Mouse (Mus musculus): Measurements from ENCODE around the gene Dcbld1. TPM values are rescaled to one million over a fixed set of nuclear protein-coding genes. Genes with fewer than 3 reads are reported as not detected.

Gene Dcbld1
- polyA plus RNA-seq, 1 experiment from 2014 or later = 20.4 TPM

DNA sequence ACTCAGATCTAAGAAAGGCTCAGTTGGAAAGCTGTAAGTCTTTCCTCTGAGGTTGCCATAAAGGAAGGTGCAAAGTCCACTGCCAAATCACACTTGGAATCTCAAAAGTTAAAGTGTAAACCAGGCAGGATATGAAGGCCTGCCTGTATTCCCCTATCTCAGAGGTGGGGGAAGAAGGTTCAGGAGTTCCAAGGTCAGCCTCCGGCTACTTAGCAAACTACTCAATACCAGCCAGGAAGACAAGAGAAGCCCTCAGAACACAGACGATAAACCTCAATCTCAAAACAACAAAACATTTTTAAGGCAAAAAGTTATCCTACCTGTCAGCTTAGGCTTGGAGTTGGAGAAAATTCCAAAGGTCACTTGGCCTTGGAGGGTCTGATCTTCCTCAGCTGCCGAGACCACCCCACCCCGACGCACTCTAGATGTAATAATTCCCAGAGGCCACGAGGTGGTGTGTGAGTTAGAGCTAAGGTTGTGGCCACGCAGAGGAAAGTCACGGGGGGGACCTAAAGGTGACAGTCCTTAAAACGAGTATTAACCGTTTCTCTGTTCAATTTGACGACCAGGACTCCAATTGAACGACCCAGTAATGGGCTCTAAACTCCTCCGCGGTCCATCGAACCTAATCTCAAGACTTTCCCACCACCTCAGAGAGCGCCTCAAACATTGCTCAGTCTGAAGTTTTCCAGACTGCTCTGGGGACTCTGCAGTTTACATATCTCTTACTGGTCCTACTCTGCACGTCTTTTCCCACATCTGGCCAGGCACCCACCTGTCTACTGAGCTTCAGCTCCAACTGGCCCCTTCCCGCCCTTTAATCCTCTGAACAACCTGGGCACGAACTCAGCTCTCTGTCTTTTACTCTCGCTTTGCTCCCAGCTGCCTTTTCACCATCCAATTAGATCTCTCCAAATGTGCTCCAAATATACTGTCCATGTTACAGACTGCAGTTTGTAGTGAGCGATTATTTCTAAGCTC is 933 bp upstream of the Dcbld1 start:
- peak; percentile 39 for ATAC-seq
- Histone ChIP-seq H3K27ac (ENCODE audit: low read length) (no peak overlapping the region), H3K36me3 (ENCODE audit: control insufficient read depth, insufficient read depth, low read length) (no peaks in the 10 kb centered on the region), H3K9ac (ENCODE audit: low read depth, low read length) (no peak overlapping the region), H3K9me3 (replicated peaks; ENCODE audit: control insufficient read depth, low read length, poor library complexity, severe bottlenecking) (no peaks in the 10 kb centered on the region), H3K4me2 (ENCODE audit: low read length) (peak overlapping the region; percentile 82), H3K27me3 (ENCODE audit: control insufficient read depth, insufficient read depth, low read depth, low read length) (no peaks in the 10 kb centered on the region), H3K4me1 (ENCODE audit: control insufficient read depth, insufficient read depth, low read length) (peaks cover 6% of the 10 kb centered on the region; the same call in 1 of the 2 replicates), H3K4me3 (ENCODE audit: low read depth, low read length) (peak overlapping the region; percentile 64)
- WGBS = 11% methylated on average over 21 of the region's 21 CpGs

DNA sequence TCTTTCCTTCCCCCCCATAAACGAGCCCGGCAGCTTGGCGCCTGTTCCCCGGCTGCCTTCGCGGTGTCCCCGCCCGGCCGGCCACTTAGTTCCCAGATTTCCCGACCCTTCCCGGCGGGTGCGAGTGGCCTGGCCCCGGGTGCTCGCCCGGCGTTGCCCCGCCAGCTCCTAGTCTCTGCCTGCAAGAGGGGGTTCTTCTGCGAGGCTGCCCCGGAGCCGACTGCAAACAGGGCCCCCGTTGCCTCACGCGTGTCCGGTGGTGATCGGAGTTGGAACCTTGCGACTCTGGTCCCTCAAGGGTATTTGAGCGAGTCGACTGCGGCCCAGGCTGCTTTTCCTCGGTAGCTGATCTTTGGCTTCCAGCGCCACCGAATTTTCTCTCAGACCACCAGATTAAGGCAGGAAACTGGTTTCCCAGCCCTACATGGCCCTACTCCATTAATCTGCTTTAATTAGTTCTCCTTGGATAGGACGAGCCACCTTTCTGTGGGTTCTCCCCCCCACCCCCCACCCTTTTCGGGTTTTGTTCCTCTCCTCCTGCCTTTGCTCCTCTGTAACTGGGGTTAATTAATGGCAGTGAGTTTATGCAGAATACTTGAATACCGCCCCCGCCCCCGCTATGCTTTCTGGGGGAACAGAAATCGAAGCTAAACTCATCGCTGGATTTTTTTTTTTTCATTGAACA is 692 bp downstream of the Dcbld1 start:
- ATAC-seq = peak; percentile 67
- peaks cover 6% of the 10 kb centered on the region; the same call in 1 of the 2 replicates for H3K4me1 ChIP-seq (ENCODE audit: control insufficient read depth, insufficient read depth, low read length)
- no peaks in the 10 kb centered on the region for H3K36me3 ChIP-seq (ENCODE audit: control insufficient read depth, insufficient read depth, low read length)
- H3K27ac ChIP-seq (ENCODE audit: low read length) = peak overlapping the region; percentile 75
- under 1% methylated on average over 37 of the region's 40 CpGs for WGBS
- H3K9ac ChIP-seq (ENCODE audit: low read depth, low read length) = peak overlapping the region; percentile 73
- no peaks in the 10 kb centered on the region for H3K27me3 ChIP-seq (ENCODE audit: control insufficient read depth, insufficient read depth, low read depth, low read length)
- peak overlapping the region; percentile 64 for H3K4me3 ChIP-seq (ENCODE audit: low read depth, low read length)
- no peaks in the 10 kb centered on the region for H3K9me3 ChIP-seq (replicated peaks; ENCODE audit: control insufficient read depth, low read length, poor library complexity, severe bottlenecking)
- H3K4me2 ChIP-seq (ENCODE audit: low read length) = peak overlapping the region; percentile 82

DNA sequence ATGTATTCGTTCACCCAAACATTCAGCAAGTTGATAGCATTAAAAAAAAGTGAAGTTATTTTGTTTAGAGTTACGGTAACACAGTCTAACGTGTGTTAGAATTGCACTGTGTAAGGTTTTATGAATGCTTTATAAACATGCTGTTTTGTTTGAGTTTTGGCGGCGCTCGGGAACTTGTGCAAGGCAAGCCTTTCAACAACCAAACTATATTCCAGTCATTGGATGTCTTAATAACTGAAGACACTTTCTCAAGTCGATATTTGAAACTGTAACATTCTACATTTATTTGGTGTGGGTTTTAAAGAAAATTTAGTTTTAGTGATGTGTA is 1.2 kb downstream of the Dcbld1 start:
- H3K9ac ChIP-seq (ENCODE audit: low read depth, low read length) = no peak overlapping the region

DNA sequence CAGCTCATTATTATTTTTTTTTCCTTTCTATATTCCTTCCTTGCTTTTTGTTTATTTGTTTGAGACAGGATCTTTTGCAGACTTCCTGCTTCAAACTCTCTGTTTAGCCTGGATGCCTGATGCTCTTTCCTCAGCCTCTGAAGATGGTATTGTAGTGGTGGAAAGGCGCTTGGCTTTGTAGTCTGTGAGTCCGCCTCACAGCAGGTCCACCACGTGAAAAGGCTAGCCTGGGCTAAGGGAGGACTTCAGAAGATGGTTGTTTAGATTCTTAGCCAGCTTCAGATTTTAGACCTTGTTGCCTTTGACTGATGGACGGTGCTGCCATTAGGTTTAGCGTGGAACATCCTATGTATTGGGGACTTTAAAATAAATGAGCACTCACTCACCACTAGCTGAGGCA is 2.0 kb downstream of the Dcbld1 start:
- Histone ChIP-seq H3K4me1 (ENCODE audit: control insufficient read depth, insufficient read depth, low read length) (peaks cover 6% of the 10 kb centered on the region; the same call in 1 of the 2 replicates), H3K4me3 (ENCODE audit: low read depth, low read length) (no peak overlapping the region), H3K36me3 (ENCODE audit: control insufficient read depth, insufficient read depth, low read length) (no peaks in the 10 kb centered on the region), H3K27ac (ENCODE audit: low read length) (no peak overlapping the region), H3K27me3 (ENCODE audit: control insufficient read depth, insufficient read depth, low read depth, low read length) (no peaks in the 10 kb centered on the region), H3K9ac (ENCODE audit: low read depth, low read length) (no peak overlapping the region), H3K4me2 (ENCODE audit: low read length) (peak overlapping the region; percentile 82; the same call in 1 of the 2 replicates), H3K9me3 (replicated peaks; ENCODE audit: control insufficient read depth, low read length, poor library complexity, severe bottlenecking) (no peaks in the 10 kb centered on the region)
- 81% methylated on average over 5 of the region's 5 CpGs for WGBS
- ATAC-seq = no peak

More for the DNA sequence above, 1.2 kb downstream of the Dcbld1 start:
- Histone ChIP-seq H3K36me3 (ENCODE audit: control insufficient read depth, insufficient read depth, low read length) (no peaks in the 10 kb centered on the region), H3K4me1 (ENCODE audit: control insufficient read depth, insufficient read depth, low read length) (peaks cover 6% of the 10 kb centered on the region; the same call in 1 of the 2 replicates), H3K4me3 (ENCODE audit: low read depth, low read length) (peak overlapping the region; percentile 64), H3K9me3 (replicated peaks; ENCODE audit: control insufficient read depth, low read length, poor library complexity, severe bottlenecking) (no peaks in the 10 kb centered on the region), H3K27me3 (ENCODE audit: control insufficient read depth, insufficient read depth, low read depth, low read length) (no peaks in the 10 kb centered on the region), H3K4me2 (ENCODE audit: low read length) (peak overlapping the region; percentile 82), H3K27ac (ENCODE audit: low read length) (no peak overlapping the region)
- WGBS = 12% methylated on average over 7 of the region's 7 CpGs
- ATAC-seq = no peak

DNA sequence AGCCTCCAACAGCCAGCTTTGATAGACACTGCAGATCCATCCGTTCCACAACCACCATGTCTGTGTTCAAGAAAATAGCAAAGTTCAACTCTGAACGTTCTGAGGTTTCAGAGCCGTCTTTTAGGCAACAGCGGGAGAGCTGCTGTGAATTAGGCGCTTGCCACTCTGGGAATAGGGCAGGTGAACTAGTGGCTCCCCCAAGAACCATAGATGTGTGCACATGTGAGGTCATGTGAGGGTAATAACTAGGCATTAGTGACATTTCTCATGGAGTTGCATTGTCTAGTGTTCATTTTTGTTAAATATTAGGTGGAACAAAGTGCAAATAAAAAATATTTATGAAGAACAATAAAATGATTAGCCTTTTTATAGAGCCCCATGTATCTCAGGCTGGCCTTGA is 8.6 kb downstream of the Dcbld1 start:
- Histone ChIP-seq H3K36me3 (ENCODE audit: control insufficient read depth, insufficient read depth, low read length) (no peaks in the 10 kb centered on the region), H3K4me1 (ENCODE audit: control insufficient read depth, insufficient read depth, low read length) (peaks cover 3% of the 10 kb centered on the region; the same call in 1 of the 2 replicates), H3K27ac (ENCODE audit: low read length) (no peak overlapping the region), H3K4me2 (ENCODE audit: low read length) (no peak overlapping the region), H3K9ac (ENCODE audit: low read depth, low read length) (no peak overlapping the region), H3K9me3 (replicated peaks; ENCODE audit: control insufficient read depth, low read length, poor library complexity, severe bottlenecking) (no peaks in the 10 kb centered on the region), H3K27me3 (ENCODE audit: control insufficient read depth, insufficient read depth, low read depth, low read length) (no peaks in the 10 kb centered on the region), H3K4me3 (ENCODE audit: low read depth, low read length) (no peak overlapping the region)
- no peak for ATAC-seq
- 92% methylated on average over 5 of the region's 5 CpGs for WGBS

DNA sequence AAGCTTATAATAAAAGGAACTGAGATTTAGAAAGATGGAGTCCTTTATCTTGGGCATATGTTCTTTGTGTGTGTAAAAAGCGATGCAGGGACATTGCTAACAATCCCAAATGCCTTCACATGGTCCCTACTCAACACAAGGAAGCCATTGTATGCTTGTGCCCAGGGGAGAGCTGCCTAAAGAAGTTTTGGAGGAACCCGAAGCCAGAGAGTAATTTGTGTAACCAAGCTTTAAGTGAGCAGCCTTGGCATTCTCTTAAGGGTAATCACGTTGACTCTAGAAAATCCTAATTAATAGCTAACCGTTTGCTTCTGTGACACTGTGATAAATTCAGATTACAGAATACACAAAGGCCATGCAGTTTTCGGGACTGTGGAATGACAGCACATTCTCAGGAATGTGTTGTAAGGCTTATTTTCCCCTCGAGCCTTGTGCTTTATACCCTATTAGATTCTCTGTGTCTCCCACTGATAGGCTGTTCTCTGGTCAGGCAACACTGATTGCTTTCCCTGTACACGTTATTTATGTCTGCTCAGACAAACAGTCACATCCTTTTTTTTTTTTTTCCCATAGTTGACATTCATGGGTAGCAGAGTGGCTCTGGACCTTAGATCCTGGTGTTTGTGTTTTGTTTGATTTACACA is 9.4 kb downstream of the Dcbld1 start:
- ATAC-seq = 0 out of 2 replicates have a peak, but pooled peaks have one; percentile 36
- peaks cover 3% of the 10 kb centered on the region; the same call in 1 of the 2 replicates for H3K4me1 ChIP-seq (ENCODE audit: control insufficient read depth, insufficient read depth, low read length)
- H3K9ac ChIP-seq (ENCODE audit: low read depth, low read length) = no peak overlapping the region
- 53% methylated on average over 7 of the region's 7 CpGs for WGBS
- no peaks in the 10 kb centered on the region for H3K27me3 ChIP-seq (ENCODE audit: control insufficient read depth, insufficient read depth, low read depth, low read length)
- no peaks in the 10 kb centered on the region for H3K9me3 ChIP-seq (replicated peaks; ENCODE audit: control insufficient read depth, low read length, poor library complexity, severe bottlenecking)
- H3K36me3 ChIP-seq (ENCODE audit: control insufficient read depth, insufficient read depth, low read length) = no peaks in the 10 kb centered on the region
- H3K27ac ChIP-seq (ENCODE audit: low read length) = peak overlapping the region; percentile 8; the same call in 1 of the 2 replicates
- no peak overlapping the region for H3K4me3 ChIP-seq (ENCODE audit: low read depth, low read length)
- H3K4me2 ChIP-seq (ENCODE audit: low read length) = no peak overlapping the region

DNA sequence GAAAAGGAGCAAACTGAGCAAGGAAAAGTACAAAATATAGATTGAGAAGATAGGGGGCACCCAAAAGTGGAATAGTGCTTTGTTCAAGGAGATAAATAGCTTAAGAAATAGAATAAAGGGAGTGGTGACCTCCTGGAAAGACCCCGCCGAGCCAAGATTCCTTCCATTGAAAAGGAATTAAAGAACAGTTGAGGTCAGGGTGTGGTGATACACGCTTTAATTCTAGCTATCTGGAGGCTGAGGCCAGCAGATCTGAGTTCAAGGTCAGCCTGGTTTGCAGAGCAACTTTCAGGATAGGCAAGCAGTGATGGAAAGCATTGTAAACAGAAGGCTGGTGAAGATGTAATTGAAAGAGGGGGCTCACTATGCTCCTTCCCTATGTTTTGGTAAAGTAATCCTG is 12.8 kb downstream of the Dcbld1 start:
- no peaks in the 10 kb centered on the region for H3K9me3 ChIP-seq (replicated peaks; ENCODE audit: control insufficient read depth, low read length, poor library complexity, severe bottlenecking)
- no peaks in the 10 kb centered on the region for H3K36me3 ChIP-seq (ENCODE audit: control insufficient read depth, insufficient read depth, low read length)
- H3K9ac ChIP-seq (ENCODE audit: low read depth, low read length) = no peak overlapping the region
- no peaks in the 10 kb centered on the region for H3K27me3 ChIP-seq (ENCODE audit: control insufficient read depth, insufficient read depth, low read depth, low read length)
- H3K4me3 ChIP-seq (ENCODE audit: low read depth, low read length) = no peak overlapping the region
- WGBS = 33% methylated on average over 3 of the region's 3 CpGs
- H3K4me1 ChIP-seq (ENCODE audit: control insufficient read depth, insufficient read depth, low read length) = peaks cover 3% of the 10 kb centered on the region; the same call in 1 of the 2 replicates
- no peak for ATAC-seq
- no peak overlapping the region for H3K4me2 ChIP-seq (ENCODE audit: low read length)
- H3K27ac ChIP-seq (ENCODE audit: low read length) = no peak overlapping the region

DNA sequence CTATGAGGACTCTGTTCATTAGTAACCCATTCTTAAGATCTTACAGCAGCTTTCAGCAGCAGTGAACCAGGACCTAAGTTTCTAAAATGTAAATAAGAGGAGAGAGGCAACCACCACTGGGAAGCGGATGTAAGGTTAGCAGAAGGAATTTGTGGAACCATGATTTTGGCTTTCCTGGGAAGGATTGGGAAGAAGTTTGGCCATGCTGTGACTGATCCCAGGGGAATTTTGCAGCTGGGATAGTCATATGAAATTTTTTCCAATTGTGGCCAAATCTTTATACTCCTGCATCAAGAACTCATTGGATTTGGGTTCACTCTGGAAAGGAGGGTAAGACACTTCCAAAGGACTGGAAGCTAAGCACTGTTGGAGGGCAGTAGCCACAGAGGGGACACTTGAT is 18.8 kb downstream of the Dcbld1 start:
- Histone ChIP-seq H3K4me2 (ENCODE audit: low read length) (no peak overlapping the region), H3K36me3 (ENCODE audit: control insufficient read depth, insufficient read depth, low read length) (no peaks in the 10 kb centered on the region), H3K27me3 (ENCODE audit: control insufficient read depth, insufficient read depth, low read depth, low read length) (no peaks in the 10 kb centered on the region), H3K9me3 (replicated peaks; ENCODE audit: control insufficient read depth, low read length, poor library complexity, severe bottlenecking) (no peaks in the 10 kb centered on the region), H3K4me1 (ENCODE audit: control insufficient read depth, insufficient read depth, low read length) (no peaks in the 10 kb centered on the region), H3K9ac (ENCODE audit: low read depth, low read length) (no peak overlapping the region), H3K27ac (ENCODE audit: low read length) (no peak overlapping the region), H3K4me3 (ENCODE audit: low read depth, low read length) (no peak overlapping the region)
- WGBS = 96% methylated on average over 1 of the region's 1 CpGs
- no peak for ATAC-seq
